Mouse (Mus musculus): ENCODE measurements around the gene Pnmal2. TPM values are rescaled to one million over a fixed set of nuclear protein-coding genes. Genes with fewer than 3 reads are reported as not detected.
A peak's percentile ranks its signal among the peaks of the same experiment; 100 is the strongest.

Gene Pnmal2
- polyA plus RNA-seq, 1 experiment from 2014 or later, result 146 TPM

DNA sequence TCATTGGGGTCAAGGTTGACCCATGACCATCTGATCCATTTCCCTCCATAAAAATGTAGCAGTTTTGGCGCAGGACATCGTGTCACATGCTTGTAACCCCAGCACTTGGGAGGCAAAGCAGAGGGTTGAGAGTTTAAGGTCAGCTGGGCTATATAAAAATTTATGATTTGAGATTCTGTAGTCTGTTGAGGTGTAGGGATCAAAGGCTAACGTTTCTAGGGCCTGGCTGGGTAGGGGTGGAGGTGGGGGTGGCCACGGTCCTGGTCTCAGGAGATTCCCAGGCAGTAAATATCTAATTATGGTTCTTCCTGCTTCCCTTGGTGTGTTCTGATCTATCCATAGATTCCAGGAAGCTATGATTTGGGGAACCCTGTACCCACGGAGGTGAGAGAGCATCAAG is 17.2 kb downstream of the Pnmal2 start:
- Histone ChIP-seq H3K27ac (ENCODE audit: low read depth, low read length) (no peak overlapping the region), H3K36me3 (ENCODE audit: control insufficient read depth, insufficient read depth, low read length) (no peaks in the 10 kb centered on the region), H3K4me2 (ENCODE audit: low read length) (peak overlapping the region; percentile 37), H3K9me3 (ENCODE audit: control insufficient read depth, low read length) (no peaks in the 10 kb centered on the region), H3K4me1 (ENCODE audit: control insufficient read depth, insufficient read depth, low read depth, low read length) (peaks cover 20% of the 10 kb centered on the region), H3K27me3 (replicated peaks; ENCODE audit: control insufficient read depth, insufficient read depth, low read length) (no peaks in the 10 kb centered on the region), H3K9ac (ENCODE audit: low read depth, low read length) (no peak overlapping the region), H3K4me3 (ENCODE audit: low read length) (no peak overlapping the region)
- 86% methylated on average over 5 of the region's 5 CpGs for WGBS
- no peak for ATAC-seq

DNA sequence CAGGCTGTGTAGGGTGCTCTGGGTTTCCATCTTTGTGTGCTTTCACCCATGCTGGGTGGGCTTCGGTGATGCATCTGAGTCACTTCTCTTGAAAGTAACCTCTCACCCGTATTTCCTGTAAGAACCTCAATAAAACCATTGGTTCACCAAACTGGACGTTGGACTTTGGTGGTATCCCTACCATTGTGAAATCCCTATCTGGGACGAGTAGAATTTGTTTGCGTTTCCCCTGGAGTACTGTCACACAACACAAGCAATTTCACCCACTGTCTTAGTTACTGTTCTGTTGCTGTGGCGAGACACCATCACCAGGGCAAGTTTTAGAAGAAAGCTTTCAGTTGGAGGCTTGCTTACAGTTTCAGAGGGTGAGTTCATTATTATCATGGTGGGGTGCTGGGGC is 23.9 kb downstream of the Pnmal2 start:
- no peak for ATAC-seq
- 87% methylated on average over 6 of the region's 6 CpGs for whole genome bisulfite sequencing
- Histone ChIP-seq H3K27ac (ENCODE audit: low read depth, low read length) (no peak overlapping the region), H3K4me1 (ENCODE audit: control insufficient read depth, insufficient read depth, low read depth, low read length) (no peaks in the 10 kb centered on the region), H3K4me2 (ENCODE audit: low read length) (no peak overlapping the region), H3K9ac (ENCODE audit: low read depth, low read length) (no peak overlapping the region), H3K9me3 (ENCODE audit: control insufficient read depth, low read length) (no peaks in the 10 kb centered on the region), H3K4me3 (ENCODE audit: low read length) (no peak overlapping the region), H3K36me3 (ENCODE audit: control insufficient read depth, insufficient read depth, low read length) (no peaks in the 10 kb centered on the region), H3K27me3 (replicated peaks; ENCODE audit: control insufficient read depth, insufficient read depth, low read length) (no peaks in the 10 kb centered on the region)

DNA sequence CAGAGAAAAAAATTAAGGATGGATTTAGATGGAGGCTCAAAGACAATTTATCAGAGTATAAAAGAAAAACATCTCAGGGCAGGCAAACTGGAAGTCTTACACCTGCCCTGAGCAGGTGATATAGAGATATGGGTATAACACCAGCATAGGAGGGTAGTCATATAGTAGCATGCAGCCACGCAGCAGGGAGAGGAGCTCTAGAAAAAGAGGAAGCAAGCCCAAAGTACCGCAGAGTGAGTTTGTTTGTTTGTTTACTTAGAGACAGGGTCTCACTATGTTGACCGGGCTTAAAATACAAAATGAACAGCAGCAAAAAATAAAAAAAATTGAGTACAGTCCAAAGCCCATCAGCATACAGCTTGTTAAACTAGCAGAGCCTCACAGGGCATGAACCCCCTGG is 26.7 kb downstream of the Pnmal2 start:
- Histone ChIP-seq H3K27ac (ENCODE audit: low read depth, low read length) (no peak overlapping the region), H3K4me3 (ENCODE audit: low read length) (no peak overlapping the region)
- ATAC-seq, result no peak

DNA sequence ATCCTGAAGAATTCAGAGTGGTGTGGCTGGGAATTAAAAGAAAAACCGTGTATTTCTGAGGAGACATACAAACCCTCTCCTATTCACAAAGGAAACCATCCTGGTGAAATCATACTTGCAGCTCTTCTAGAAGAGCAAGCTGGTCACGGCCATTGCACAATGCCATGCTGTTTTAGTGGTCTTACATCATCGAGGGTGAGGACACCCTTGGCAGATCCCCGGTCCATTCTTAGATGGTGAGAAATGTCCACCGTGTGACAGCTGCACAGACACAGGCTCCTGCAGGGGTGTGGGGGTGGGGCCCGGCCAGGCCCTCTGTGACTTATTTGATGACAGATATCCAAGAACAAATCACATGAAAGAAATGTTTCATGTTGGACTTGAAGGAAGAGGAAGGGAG is 29.5 kb downstream of the Pnmal2 start:
- Histone ChIP-seq H3K36me3 (ENCODE audit: control insufficient read depth, insufficient read depth, low read length) (no peaks in the 10 kb centered on the region), H3K9me3 (ENCODE audit: control insufficient read depth, low read length) (no peaks in the 10 kb centered on the region), H3K27me3 (replicated peaks; ENCODE audit: control insufficient read depth, insufficient read depth, low read length) (no peaks in the 10 kb centered on the region), H3K4me3 (ENCODE audit: low read length) (no peak overlapping the region), H3K4me2 (ENCODE audit: low read length) (no peak overlapping the region), H3K4me1 (ENCODE audit: control insufficient read depth, insufficient read depth, low read depth, low read length) (no peaks in the 10 kb centered on the region), H3K9ac (ENCODE audit: low read depth, low read length) (no peak overlapping the region), H3K27ac (ENCODE audit: low read depth, low read length) (no peak overlapping the region)
- 40% methylated on average over 6 of the region's 6 CpGs for WGBS
- ATAC-seq, result 0 out of 2 replicates have a peak, but pooled peaks have one; percentile 34

More for the DNA sequence above, 26.7 kb downstream of the Pnmal2 start:
- H3K27me3 ChIP-seq (replicated peaks; ENCODE audit: control insufficient read depth, insufficient read depth, low read length), result no peaks in the 10 kb centered on the region
- 85% methylated on average over 3 of the region's 3 CpGs for WGBS
- no peaks in the 10 kb centered on the region for H3K36me3 ChIP-seq (ENCODE audit: control insufficient read depth, insufficient read depth, low read length)
- H3K4me1 ChIP-seq (ENCODE audit: control insufficient read depth, insufficient read depth, low read depth, low read length), result no peaks in the 10 kb centered on the region
- H3K4me2 ChIP-seq (ENCODE audit: low read length), result no peak overlapping the region
- no peak overlapping the region for H3K9ac ChIP-seq (ENCODE audit: low read depth, low read length)
- H3K9me3 ChIP-seq (ENCODE audit: control insufficient read depth, low read length), result no peaks in the 10 kb centered on the region

DNA sequence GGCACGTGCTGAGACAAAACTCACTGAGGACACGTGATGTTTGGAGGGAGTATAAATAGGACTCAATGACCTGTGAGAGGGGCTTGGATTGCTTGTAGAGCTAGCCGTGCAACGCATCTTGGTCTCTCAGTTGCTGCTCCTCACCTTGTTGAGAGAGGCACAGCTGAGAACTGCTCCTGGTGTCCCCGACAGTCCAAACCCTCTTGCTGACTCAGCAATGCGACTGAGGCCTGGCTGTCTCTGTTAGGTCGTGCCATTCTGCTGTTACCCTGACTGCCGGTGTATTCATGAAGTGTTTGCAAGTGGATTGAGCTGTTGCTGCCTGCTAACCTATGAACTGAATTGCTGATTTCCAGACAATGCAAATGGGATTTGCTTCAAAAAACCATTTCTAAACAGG is 31.8 kb downstream of the Pnmal2 start:
- Histone ChIP-seq H3K9me3 (ENCODE audit: control insufficient read depth, low read length) (no peaks in the 10 kb centered on the region), H3K4me3 (ENCODE audit: low read length) (no peak overlapping the region), H3K36me3 (ENCODE audit: control insufficient read depth, insufficient read depth, low read length) (no peaks in the 10 kb centered on the region), H3K27ac (ENCODE audit: low read depth, low read length) (no peak overlapping the region), H3K27me3 (replicated peaks; ENCODE audit: control insufficient read depth, insufficient read depth, low read length) (no peaks in the 10 kb centered on the region), H3K4me2 (ENCODE audit: low read length) (no peak overlapping the region), H3K9ac (ENCODE audit: low read depth, low read length) (no peak overlapping the region), H3K4me1 (ENCODE audit: control insufficient read depth, insufficient read depth, low read depth, low read length) (peaks cover 3% of the 10 kb centered on the region; the same call in 1 of the 2 replicates)
- ATAC-seq, result no peak
- WGBS, result 51% methylated on average over 8 of the region's 8 CpGs

DNA sequence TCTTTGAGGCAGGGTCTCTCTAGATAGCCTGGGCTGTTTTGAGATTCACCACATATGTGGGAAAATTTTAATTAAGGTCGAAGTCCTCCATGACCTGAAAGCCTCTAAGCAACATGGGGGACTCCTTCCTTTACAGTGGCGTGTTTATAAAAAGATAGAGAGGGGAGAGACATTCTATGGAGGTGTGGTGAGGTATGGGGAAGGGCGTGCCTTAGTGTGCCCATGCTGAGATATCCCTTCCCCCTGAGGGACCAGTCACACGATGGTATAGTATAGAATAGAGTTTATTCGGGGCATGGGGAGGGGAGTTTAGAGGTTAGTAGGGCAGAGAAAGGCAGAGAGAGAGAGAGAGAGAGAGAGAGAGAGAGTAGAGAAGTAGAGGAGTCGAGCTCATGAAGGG is 33.7 kb downstream of the Pnmal2 start:
- no peak overlapping the region for H3K27ac ChIP-seq (ENCODE audit: low read depth, low read length)
- ATAC-seq, result no peak
- no peak overlapping the region for H3K4me3 ChIP-seq (ENCODE audit: low read length)
- H3K9me3 ChIP-seq (ENCODE audit: control insufficient read depth, low read length), result no peaks in the 10 kb centered on the region
- no peak overlapping the region for H3K4me2 ChIP-seq (ENCODE audit: low read length)
- peaks cover 10% of the 10 kb centered on the region for H3K4me1 ChIP-seq (ENCODE audit: control insufficient read depth, insufficient read depth, low read depth, low read length)
- no peaks in the 10 kb centered on the region for H3K36me3 ChIP-seq (ENCODE audit: control insufficient read depth, insufficient read depth, low read length)
- WGBS, result 78% methylated on average over 6 of the region's 6 CpGs
- H3K9ac ChIP-seq (ENCODE audit: low read depth, low read length), result no peak overlapping the region
- H3K27me3 ChIP-seq (replicated peaks; ENCODE audit: control insufficient read depth, insufficient read depth, low read length), result no peaks in the 10 kb centered on the region

DNA sequence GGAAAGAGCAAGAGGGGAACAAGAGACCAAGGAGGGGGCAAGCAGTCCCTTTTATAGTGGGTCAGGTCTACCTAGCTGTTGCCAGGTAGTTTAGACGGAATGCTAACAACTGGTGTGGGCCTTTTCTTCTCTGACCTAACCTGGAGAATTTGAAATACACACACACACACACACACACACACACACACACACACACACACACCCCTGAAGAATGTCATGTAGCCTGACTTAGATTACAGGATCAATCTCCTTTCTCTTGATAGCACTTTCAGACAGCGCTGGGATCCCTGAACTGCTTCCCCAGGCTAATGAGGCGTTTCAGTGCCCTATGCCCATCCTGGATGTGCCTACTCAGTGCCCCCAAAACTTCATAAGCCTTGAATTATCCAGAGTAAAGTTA is 34.1 kb downstream of the Pnmal2 start:
- H3K4me3 ChIP-seq (ENCODE audit: low read length), result no peak overlapping the region
- 97% methylated on average over 3 of the region's 3 CpGs for WGBS
- H3K27ac ChIP-seq (ENCODE audit: low read depth, low read length), result no peak overlapping the region
- no peak for ATAC-seq
- no peaks in the 10 kb centered on the region for H3K27me3 ChIP-seq (replicated peaks; ENCODE audit: control insufficient read depth, insufficient read depth, low read length)
- no peaks in the 10 kb centered on the region for H3K36me3 ChIP-seq (ENCODE audit: control insufficient read depth, insufficient read depth, low read length)
- H3K9ac ChIP-seq (ENCODE audit: low read depth, low read length), result no peak overlapping the region
- H3K4me2 ChIP-seq (ENCODE audit: low read length), result no peak overlapping the region
- H3K9me3 ChIP-seq (ENCODE audit: control insufficient read depth, low read length), result no peaks in the 10 kb centered on the region
- peaks cover 14% of the 10 kb centered on the region for H3K4me1 ChIP-seq (ENCODE audit: control insufficient read depth, insufficient read depth, low read depth, low read length)

DNA sequence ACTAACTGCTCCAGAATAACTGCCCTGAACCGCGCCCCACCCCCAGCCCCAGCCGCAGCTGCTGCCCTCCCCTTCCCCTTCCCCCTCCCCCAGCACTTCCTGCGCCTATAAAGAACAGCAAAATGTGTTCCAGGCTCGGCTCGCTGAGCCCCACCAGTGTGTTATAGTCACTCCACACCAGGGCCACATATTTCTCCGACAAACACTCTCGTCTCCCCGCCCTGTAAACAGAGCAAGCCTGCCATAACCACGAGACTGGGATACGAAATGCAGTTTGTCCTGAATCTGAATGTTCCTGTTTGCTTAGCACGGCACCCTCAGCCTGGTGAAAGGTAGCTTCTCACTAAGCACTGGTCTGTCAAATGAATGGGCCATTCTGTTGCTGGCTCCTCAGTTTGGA is 35.9 kb downstream of the Pnmal2 start:
- H3K27ac ChIP-seq (ENCODE audit: low read depth, low read length), result peak overlapping the region; percentile 69
- no peaks in the 10 kb centered on the region for H3K9me3 ChIP-seq (ENCODE audit: control insufficient read depth, low read length)
- ATAC-seq, result peak; percentile 43; the same call in 1 of the 2 replicates
- H3K9ac ChIP-seq (ENCODE audit: low read depth, low read length), result peak overlapping the region; percentile 50
- 7% methylated on average over 12 of the region's 12 CpGs for WGBS
- H3K4me1 ChIP-seq (ENCODE audit: control insufficient read depth, insufficient read depth, low read depth, low read length), result peaks cover 23% of the 10 kb centered on the region
- H3K36me3 ChIP-seq (ENCODE audit: control insufficient read depth, insufficient read depth, low read length), result no peaks in the 10 kb centered on the region
- peak overlapping the region; percentile 53 for H3K4me2 ChIP-seq (ENCODE audit: low read length)
- H3K27me3 ChIP-seq (replicated peaks; ENCODE audit: control insufficient read depth, insufficient read depth, low read length), result no peaks in the 10 kb centered on the region
- H3K4me3 ChIP-seq (ENCODE audit: low read length), result peak overlapping the region; percentile 22; the same call in 1 of the 2 replicates

DNA sequence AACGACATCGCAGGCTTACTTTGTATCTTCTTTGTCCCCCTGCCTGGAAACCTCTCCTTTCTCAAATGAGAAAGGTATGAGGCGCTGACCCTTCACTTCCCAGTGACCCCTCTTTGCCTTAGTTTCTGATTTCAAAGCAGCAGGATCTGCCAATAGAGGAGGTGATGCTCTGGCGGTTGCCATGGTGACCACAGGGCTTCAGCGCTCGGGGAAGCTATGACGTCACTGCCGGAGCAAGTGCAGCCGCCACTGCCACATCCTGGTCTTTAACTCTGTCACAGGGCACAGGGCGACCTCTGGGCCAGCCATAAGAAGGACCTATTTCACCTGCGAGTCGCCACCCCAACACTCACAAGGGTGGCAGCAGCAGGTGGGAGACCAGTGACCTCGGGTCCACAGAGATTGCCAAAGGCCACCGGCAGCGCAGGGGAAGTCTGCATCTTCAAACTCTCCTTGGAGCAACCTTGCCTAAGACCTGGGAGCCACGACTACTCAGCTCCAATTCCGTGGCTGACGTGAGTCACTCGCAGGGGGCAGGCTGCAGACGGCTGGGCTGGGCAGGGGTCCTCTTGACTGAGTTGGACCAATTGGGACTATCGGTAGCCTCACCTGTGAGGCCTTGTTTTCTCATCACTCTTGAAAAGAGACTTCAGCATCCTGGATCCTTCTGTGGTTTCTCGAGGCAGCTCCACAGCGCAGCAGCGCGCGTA is 38.5 kb downstream of the Pnmal2 start, which contains the start of gene Gm42372:
TSS of gene Gm42372 (plus strand) at position 228 of the 710 bp plus-strand sequence.
- ATAC-seq, result peak; percentile 83

More for the DNA sequence above, 38.5 kb downstream of the Pnmal2 start, which contains the start of gene Gm42372:
- 23% methylated on average over 26 of the region's 26 CpGs for WGBS
- Histone ChIP-seq H3K36me3 (ENCODE audit: control insufficient read depth, insufficient read depth, low read length) (no peaks in the 10 kb centered on the region), H3K27ac (ENCODE audit: low read depth, low read length) (peak within 1 kb of the TSS; percentile 55), H3K4me3 (ENCODE audit: low read length) (peak within 1 kb of the TSS; percentile 46), H3K27me3 (replicated peaks; ENCODE audit: control insufficient read depth, insufficient read depth, low read length) (no peaks in the 10 kb centered on the region), H3K4me1 (ENCODE audit: control insufficient read depth, insufficient read depth, low read depth, low read length) (peaks cover 35% of the 10 kb centered on the region), H3K9ac (ENCODE audit: low read depth, low read length) (peak within 1 kb of the TSS; percentile 56), H3K9me3 (ENCODE audit: control insufficient read depth, low read length) (no peaks in the 10 kb centered on the region), H3K4me2 (ENCODE audit: low read length) (peak within 1 kb of the TSS; percentile 78)

All from hindbrain, embryonic 16.5 days (tissue).